Comparison of ENCODE assay signal across 9 mouse cellular contexts in the genomic region with DNA sequence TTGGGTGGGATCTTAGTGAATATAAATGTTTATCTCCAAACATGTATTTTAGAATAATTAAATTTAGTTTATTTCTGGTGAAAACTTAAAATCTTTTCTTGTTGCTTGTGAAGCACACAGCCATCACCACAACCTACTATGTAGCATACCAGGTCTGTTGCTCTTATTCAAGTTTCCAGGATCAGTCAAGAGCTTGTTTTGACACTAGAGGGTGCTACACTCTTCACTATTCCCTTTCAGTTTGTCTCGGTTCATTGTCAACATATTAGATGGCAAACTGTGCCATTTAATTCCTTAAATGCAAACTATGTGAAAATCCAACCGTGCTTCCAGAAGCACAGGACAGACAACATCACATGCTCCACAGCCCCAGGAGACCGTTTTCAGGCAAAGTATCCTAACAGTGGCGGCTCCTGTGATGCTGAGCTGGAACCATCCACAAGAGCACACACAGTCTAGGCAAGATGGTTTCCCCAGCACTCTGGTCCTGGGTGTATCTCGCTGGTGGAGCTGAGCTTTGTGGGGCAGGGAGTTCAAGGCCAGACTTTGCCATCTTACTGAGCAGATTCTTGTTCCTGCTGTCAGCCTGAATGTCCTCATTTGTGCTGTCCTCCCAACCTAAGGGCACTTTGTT. TPM values are rescaled to one million over a fixed set of nuclear protein-coding genes. Genes with fewer than 3 reads are reported as not detected.
DNase-seq lines count a peak whose midpoint lies in the region; ATAC-seq and TF ChIP-seq lines count a peak whose summit lies in the region.
"Had no signal": no experiment of that assay in that cellular context is flagged by ENCODE, and none has a peak within 500 bp of the region (broad histone marks: within the 10 kb centered on the region; RNA-seq: fewer than 3 reads in every experiment).

No protein-coding gene starts in this region.

- DNase-seq in kidney, postnatal 14 days, result peak; percentile 49
- DNase-seq in Patski (ENCODE audit: low read depth, low spot score), result no peak
- DNase-seq in heart, postnatal 10 days, result peak; percentile 60 to 62
- DNase-seq in retina, embryonic 14.5 days (ENCODE audit: low spot score), result peak; percentile 72
- no peak for DNase-seq in gastrocnemius, postnatal 4 days (ENCODE audit: low spot score in 2 of 2)

- H3K27me3 ChIP-seq in kidney, embryonic 16.5 days (ENCODE audit: insufficient read depth, low read length), result no peaks in the 10 kb centered on the region
- H3K27me3 ChIP-seq in Patski, result no peaks in the 10 kb centered on the region
- H3K27me3 ChIP-seq: neural tube, embryonic 12.5 days had no signal

- no peak for ATAC-seq in kidney, embryonic 16.5 days (ENCODE audit: low FRiP score, low TSS enrichment)
- peak; percentile 69 for ATAC-seq in CD4-positive, CD25-positive, alpha-beta regulatory T cell, adult 4 months
- ATAC-seq in Patski, result peak; percentile 41
- ATAC-seq in erythroblast, adult 5-6 weeks (replicated peaks; ENCODE audit: low FRiP score, poor library complexity, severe bottlenecking), result no peak

- 47% methylated on average over 5 of the region's 5 CpGs for WGBS in kidney, embryonic 16.5 days

- no peak overlapping the region for H3K27ac ChIP-seq in kidney, embryonic 16.5 days (ENCODE audit: low read length)
- H3K27ac ChIP-seq: neural tube, embryonic 12.5 days had no signal

- H3K9me3 ChIP-seq in kidney, embryonic 16.5 days (ENCODE audit: low read length), result no peaks in the 10 kb centered on the region
- H3K9me3 ChIP-seq: neural tube, embryonic 12.5 days had no signal

- peak; percentile 79 for TF ChIP-seq CTCF in Patski (IDR thresholded peaks at IDR 0.05)

- H3K36me3 ChIP-seq in kidney, embryonic 16.5 days (ENCODE audit: insufficient read depth, low read length), result peaks cover 21% of the 10 kb centered on the region; the same call in 1 of the 2 replicates

- no peak overlapping the region for H3K4me3 ChIP-seq in kidney, embryonic 16.5 days (ENCODE audit: low read length)
- H3K4me3 ChIP-seq: neural tube, embryonic 12.5 days had no signal

- POLR2A ChIA-PET in Patski (lab: Charles Lee), result interaction anchor here (0.6 to 1.2 kb wide), 6 partner anchors 8 to 232 kb away, joined by 3 to 5 read pairs (median 4); partner anchors contain the start of gene Slc6a6

- H3K4me2 ChIP-seq in kidney, embryonic 16.5 days (replicated peaks; ENCODE audit: low read depth, low read length), result no peak overlapping the region
- H3K4me2 ChIP-seq: neural tube, embryonic 12.5 days had no signal

- in situ Hi-C loops in Patski (cut with MboI; ENCODE audit: low pct_unique_long_range_greater_than_20kb), result loop anchor here (5.0 kb wide), 2 partner anchors 115 to 325 kb away; no protein-coding TSS in a partner anchor

- intact Hi-C loops in heart, postnatal 10 days (cut with DNase I), result loop anchor here (1.0 to 2.0 kb wide), 3 partner anchors 49 to 214 kb away; partner anchors contain the start of gene Slc6a6

- CTCF ChIA-PET in Patski (lab: Charles Lee), result interaction anchor here (0.8 to 4.1 kb wide), 22 partner anchors 9 to 325 kb away, joined by 3 to 31 read pairs (median 4); no protein-coding TSS in a partner anchor

- peaks cover 2% of the 10 kb centered on the region; the same call in 1 of the 2 replicates for H3K4me1 ChIP-seq in kidney, embryonic 16.5 days (ENCODE audit: insufficient read depth, low read length)
- H3K4me1 ChIP-seq: neural tube, embryonic 12.5 days had no signal

- H3K9ac ChIP-seq in kidney, embryonic 16.5 days (replicated peaks; ENCODE audit: low read length), result no peak overlapping the region
- H3K9ac ChIP-seq: neural tube, embryonic 12.5 days had no signal

RNA-seq across cellular contexts. Expression of gene Lsm3, which starts 11.6 kb away (rescaled TPM):
- 251 and 258 TPM in 2 replicates for polyA plus RNA-seq in kidney, embryonic 16.5 days (2015; fragmentation: Nextera tagmentation; extraction: Ambion mirVana)
- polyA plus RNA-seq in CD4-positive, CD25-positive, alpha-beta regulatory T cell, adult 4 months (2017; shearing (Covaris generic)), result 100 to 1,000 TPM; 129 to 140 TPM
- polyA plus RNA-seq in Patski (2021), result 82.6 TPM
- 10 to 100 TPM; 64.7 to 69.5 TPM for total RNA-seq in heart, postnatal 10 days (2021)
- 12.7 and 17.1 TPM in 2 replicates for total RNA-seq in erythroblast, adult 5-6 weeks (2015; ENCODE audit: low replicate concordance)
- 41.5 and 78.4 TPM in 2 replicates for total RNA-seq in erythroblast, adult 5-6 weeks (2017; ENCODE audit: low replicate concordance)
- 10 to 100 TPM; 64.6 to 68.3 TPM for total RNA-seq in gastrocnemius, postnatal 4 days (2021)

RNA-seq across cellular contexts. Expression of gene Xpc, which starts 11.7 kb away (rescaled TPM):
- 28.9 and 30.3 TPM in 2 replicates for polyA plus RNA-seq in kidney, embryonic 16.5 days (2015; fragmentation: Nextera tagmentation; extraction: Ambion mirVana)
- 10 to 100 TPM; 13.4 to 18.2 TPM for polyA plus RNA-seq in CD4-positive, CD25-positive, alpha-beta regulatory T cell, adult 4 months (2017; shearing (Covaris generic))
- 45.1 TPM for polyA plus RNA-seq in Patski (2021)
- 10 to 100 TPM in 1 of 2 experiments, 1 to 10 TPM in 1; 9.9 to 11.4 TPM for total RNA-seq in heart, postnatal 10 days (2021)
- 5.2 and 6.7 TPM in 2 replicates for total RNA-seq in erythroblast, adult 5-6 weeks (2015; ENCODE audit: low replicate concordance)
- total RNA-seq in erythroblast, adult 5-6 weeks (2017; ENCODE audit: low replicate concordance), result 9.1 and 14.7 TPM in 2 replicates
- total RNA-seq in gastrocnemius, postnatal 4 days (2021), result 10 to 100 TPM in 1 of 2 experiments, 1 to 10 TPM in 1; 7.8 to 10.7 TPM

RNA-seq across cellular contexts. Expression of gene Tmem43, which starts 53.8 kb away (rescaled TPM):
- polyA plus RNA-seq in kidney, embryonic 16.5 days (2015; fragmentation: Nextera tagmentation; extraction: Ambion mirVana), result 52.3 and 54.3 TPM in 2 replicates
- polyA plus RNA-seq in CD4-positive, CD25-positive, alpha-beta regulatory T cell, adult 4 months (2017; shearing (Covaris generic)), result 10 to 100 TPM; 62.2 to 99.3 TPM
- polyA plus RNA-seq in Patski (2021), result 59.2 TPM
- total RNA-seq in heart, postnatal 10 days (2021), result 10 to 100 TPM; 27.0 to 28.4 TPM
- total RNA-seq in erythroblast, adult 5-6 weeks (2015; ENCODE audit: low replicate concordance), result 10.2 and 13.8 TPM in 2 replicates
- total RNA-seq in erythroblast, adult 5-6 weeks (2017; ENCODE audit: low replicate concordance), result 11.8 and 16.7 TPM in 2 replicates
- 10 to 100 TPM; 39.1 to 44.9 TPM for total RNA-seq in gastrocnemius, postnatal 4 days (2021)

RNA-seq across cellular contexts. Expression of gene Chchd4, which starts 54.0 kb away (rescaled TPM):
- polyA plus RNA-seq in kidney, embryonic 16.5 days (2015; fragmentation: Nextera tagmentation; extraction: Ambion mirVana), result 32.8 and 34.2 TPM in 2 replicates
- 10 to 100 TPM; 10.5 to 11.4 TPM for polyA plus RNA-seq in CD4-positive, CD25-positive, alpha-beta regulatory T cell, adult 4 months (2017; shearing (Covaris generic))
- polyA plus RNA-seq in Patski (2021), result 24.0 TPM
- total RNA-seq in heart, postnatal 10 days (2021), result 10 to 100 TPM; 16.9 to 17.4 TPM
- total RNA-seq in erythroblast, adult 5-6 weeks (2015; ENCODE audit: low replicate concordance), result 2.5 and 6.5 TPM in 2 replicates
- 1.9 and 2.2 TPM in 2 replicates for total RNA-seq in erythroblast, adult 5-6 weeks (2017; ENCODE audit: low replicate concordance)
- total RNA-seq in gastrocnemius, postnatal 4 days (2021), result 10 to 100 TPM; 11.3 to 11.8 TPM

Comparison
In these comparisons a context has a peak if more than half of its experiments do, and no peak if none do; other contexts are left out.
1. DNase-seq: peak in kidney, postnatal 14 days (single experiment), heart, postnatal 10 days (2 of 2) and retina, embryonic 14.5 days (single experiment); none in Patski (single experiment) and gastrocnemius, postnatal 4 days (0 of 2).
2. ATAC-seq: peak in CD4-positive, CD25-positive, alpha-beta regulatory T cell, adult 4 months (single experiment) and Patski (single experiment); none in kidney, embryonic 16.5 days (single experiment) and erythroblast, adult 5-6 weeks (single experiment).